Mouse (Mus musculus): ENCODE data around the gene Ttc28. TPM values are rescaled to one million over a fixed set of nuclear protein-coding genes. Genes with fewer than 3 reads are reported as not detected.

Gene Ttc28
- total RNA-seq, 1 experiment: 5.8 TPM

- Histone ChIP-seq H3K27ac (ENCODE audit: insufficient read depth, low read depth, low read length, poor library complexity, severe bottlenecking) (no peak overlapping the region), H3K36me3 (ENCODE audit: control insufficient read depth, insufficient read depth, low read length, poor library complexity, severe bottlenecking) (no peaks in the 10 kb centered on the region), H3K4me3 (ENCODE audit: insufficient read depth in 1 of 2, low read depth in 1 of 2, low read length in 2 of 2, poor library complexity in 1 of 2, severe bottlenecking in 1 of 2) (no peak overlapping the region), H3K9ac (ENCODE audit: insufficient read depth, low read depth, low read length, poor library complexity, severe bottlenecking) (no peak overlapping the region), H3K4me1 (ENCODE audit: control insufficient read depth in 2 of 2, insufficient read depth in 2 of 2, low read length in 2 of 2, poor library complexity in 1 of 2) (peaks cover 0 to 2% of the 10 kb centered on the region in 2 experiments; a peak in 1 of 4 replicates), H3K9me3 (ENCODE audit: control insufficient read depth, insufficient read depth, low read depth, low read length) (no peaks in the 10 kb centered on the region)
- no peak for DNase-seq (ENCODE audit: low read depth, low spot score)
- in situ Hi-C loops (cut with MboI; ENCODE audit: low sequenced_read_pairs in 2 of 2, unreplicated experiment in 2 of 2): no loop called here
- TF ChIP-seq MAFK (IDR thresholded peaks at IDR 0.05; ENCODE audit: insufficient read depth, low read depth, low read length) (no peak), HCFC1 (IDR thresholded peaks at IDR 0.05; ENCODE audit: borderline replicate concordance, insufficient read depth, low read length) (no peak), ZNF384 (IDR thresholded peaks at IDR 0.05; ENCODE audit: low read depth, low read length) (no peak), CHD2 (IDR thresholded peaks at IDR 0.05; ENCODE audit: low read depth, low read length) (no peak), ZC3H11A (IDR thresholded peaks at IDR 0.05; ENCODE audit: borderline replicate concordance, low read depth, low read length) (no peak)
Observed at GRCm38 (mm10) chr5:111186600-111186999, 307.0 kb downstream of the Ttc28 start.

- TF ChIP-seq ZC3H11A (IDR thresholded peaks at IDR 0.05; ENCODE audit: borderline replicate concordance, low read depth, low read length): no peak
- TF ChIP-seq HCFC1 (IDR thresholded peaks at IDR 0.05; ENCODE audit: borderline replicate concordance, insufficient read depth, low read length): no peak
- no peak for TF ChIP-seq MAFK (IDR thresholded peaks at IDR 0.05; ENCODE audit: insufficient read depth, low read depth, low read length)
- TF ChIP-seq CHD2 (IDR thresholded peaks at IDR 0.05; ENCODE audit: low read depth, low read length): no peak
- TF ChIP-seq ZNF384 (IDR thresholded peaks at IDR 0.05; ENCODE audit: low read depth, low read length): no peak
- DNase-seq (ENCODE audit: low read depth, low spot score): no peak
- in situ Hi-C loops (cut with MboI; ENCODE audit: low sequenced_read_pairs in 2 of 2, unreplicated experiment in 2 of 2): no loop called here
- Histone ChIP-seq H3K27ac (ENCODE audit: insufficient read depth, low read depth, low read length, poor library complexity, severe bottlenecking) (no peak overlapping the region), H3K9ac (ENCODE audit: insufficient read depth, low read depth, low read length, poor library complexity, severe bottlenecking) (no peak overlapping the region), H3K4me3 (ENCODE audit: insufficient read depth in 1 of 2, low read depth in 1 of 2, low read length in 2 of 2, poor library complexity in 1 of 2, severe bottlenecking in 1 of 2) (no peak overlapping the region), H3K36me3 (ENCODE audit: control insufficient read depth, insufficient read depth, low read length, poor library complexity, severe bottlenecking) (no peaks in the 10 kb centered on the region), H3K4me1 (ENCODE audit: control insufficient read depth in 2 of 2, insufficient read depth in 2 of 2, low read length in 2 of 2, poor library complexity in 1 of 2) (peaks cover 0 to 4% of the 10 kb centered on the region in 2 experiments; a peak in 1 of 4 replicates), H3K9me3 (ENCODE audit: control insufficient read depth, insufficient read depth, low read depth, low read length) (no peaks in the 10 kb centered on the region)
Observed at GRCm38 (mm10) chr5:111191972-111192371, 312.4 kb downstream of the Ttc28 start.

- no peaks in the 10 kb centered on the region for H3K9me3 ChIP-seq (ENCODE audit: control insufficient read depth, insufficient read depth, low read depth, low read length)
- peaks cover 0 to 4% of the 10 kb centered on the region in 2 experiments; a peak in 1 of 4 replicates for H3K4me1 ChIP-seq (ENCODE audit: control insufficient read depth in 2 of 2, insufficient read depth in 2 of 2, low read length in 2 of 2, poor library complexity in 1 of 2)
- no peak for TF ChIP-seq ZC3H11A (IDR thresholded peaks at IDR 0.05; ENCODE audit: borderline replicate concordance, low read depth, low read length)
- no peak for TF ChIP-seq ZNF384 (IDR thresholded peaks at IDR 0.05; ENCODE audit: low read depth, low read length)
- no peak for TF ChIP-seq CHD2 (IDR thresholded peaks at IDR 0.05; ENCODE audit: low read depth, low read length)
- no peak for TF ChIP-seq HCFC1 (IDR thresholded peaks at IDR 0.05; ENCODE audit: borderline replicate concordance, insufficient read depth, low read length)
- TF ChIP-seq MAFK (IDR thresholded peaks at IDR 0.05; ENCODE audit: insufficient read depth, low read depth, low read length): no peak
- no peaks in the 10 kb centered on the region for H3K36me3 ChIP-seq (ENCODE audit: control insufficient read depth, insufficient read depth, low read length, poor library complexity, severe bottlenecking)
- no peak overlapping the region for H3K9ac ChIP-seq (ENCODE audit: insufficient read depth, low read depth, low read length, poor library complexity, severe bottlenecking)
- no peak overlapping the region for H3K27ac ChIP-seq (ENCODE audit: insufficient read depth, low read depth, low read length, poor library complexity, severe bottlenecking)
- H3K4me3 ChIP-seq (ENCODE audit: insufficient read depth in 1 of 2, low read depth in 1 of 2, low read length in 2 of 2, poor library complexity in 1 of 2, severe bottlenecking in 1 of 2): no peak overlapping the region
- in situ Hi-C loops (cut with MboI; ENCODE audit: low sequenced_read_pairs in 2 of 2, unreplicated experiment in 2 of 2): no loop called here
- DNase-seq (ENCODE audit: low read depth, low spot score): no peak
Observed at GRCm38 (mm10) chr5:111194829-111195228, 315.2 kb downstream of the Ttc28 start.

- H3K36me3 ChIP-seq (ENCODE audit: control insufficient read depth, insufficient read depth, low read length, poor library complexity, severe bottlenecking): no peaks in the 10 kb centered on the region
- H3K27ac ChIP-seq (ENCODE audit: insufficient read depth, low read depth, low read length, poor library complexity, severe bottlenecking): no peak overlapping the region; the same call in 1 of the 2 replicates
- no peak overlapping the region for H3K9ac ChIP-seq (ENCODE audit: insufficient read depth, low read depth, low read length, poor library complexity, severe bottlenecking)
- DNase-seq (ENCODE audit: low read depth, low spot score): no peak
- H3K9me3 ChIP-seq (ENCODE audit: control insufficient read depth, insufficient read depth, low read depth, low read length): no peaks in the 10 kb centered on the region
- in situ Hi-C loops (cut with MboI; ENCODE audit: low sequenced_read_pairs in 2 of 2, unreplicated experiment in 2 of 2): no loop called here
- no peak overlapping the region for H3K4me3 ChIP-seq (ENCODE audit: insufficient read depth in 1 of 2, low read depth in 1 of 2, low read length in 2 of 2, poor library complexity in 1 of 2, severe bottlenecking in 1 of 2)
- TF ChIP-seq ZNF384 (IDR thresholded peaks at IDR 0.05; ENCODE audit: low read depth, low read length): no peak
- TF ChIP-seq CHD2 (IDR thresholded peaks at IDR 0.05; ENCODE audit: low read depth, low read length): no peak
- TF ChIP-seq ZC3H11A (IDR thresholded peaks at IDR 0.05; ENCODE audit: borderline replicate concordance, low read depth, low read length): no peak
- no peak for TF ChIP-seq HCFC1 (IDR thresholded peaks at IDR 0.05; ENCODE audit: borderline replicate concordance, insufficient read depth, low read length)
- TF ChIP-seq MAFK (IDR thresholded peaks at IDR 0.05; ENCODE audit: insufficient read depth, low read depth, low read length): no peak
- peaks cover 0 to 4% of the 10 kb centered on the region in 2 experiments; a peak in 1 of 4 replicates for H3K4me1 ChIP-seq (ENCODE audit: control insufficient read depth in 2 of 2, insufficient read depth in 2 of 2, low read length in 2 of 2, poor library complexity in 1 of 2)
Observed at GRCm38 (mm10) chr5:111195488-111196485, 316.2 kb downstream of the Ttc28 start.
